Mouse (Mus musculus): Measurements from ENCODE around the gene Vstm2l.

Vstm2l gene

DNA sequence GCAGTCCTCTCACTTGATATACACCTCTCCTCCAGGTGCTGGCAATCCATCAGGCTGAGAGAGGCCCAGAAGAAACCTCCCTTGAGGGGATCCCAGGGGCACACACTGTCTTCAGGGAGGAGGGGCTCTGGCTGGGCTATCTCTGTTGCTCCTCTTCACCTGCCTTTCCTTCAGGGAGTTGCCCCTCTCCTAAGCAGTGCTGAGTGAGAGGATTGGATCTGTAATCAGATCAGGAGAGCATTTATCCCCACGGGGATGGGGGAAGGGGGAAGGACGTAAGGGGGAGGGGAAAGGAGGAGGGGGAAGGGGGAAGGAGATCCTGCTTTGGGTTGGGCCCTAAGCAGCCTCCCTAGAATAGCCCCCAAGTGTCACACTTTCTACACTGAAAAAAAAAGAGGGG is 13.4 kb downstream of the Vstm2l start:
- no peak for DNase-seq (ENCODE audit: extremely low spot score, low spot score)

DNA sequence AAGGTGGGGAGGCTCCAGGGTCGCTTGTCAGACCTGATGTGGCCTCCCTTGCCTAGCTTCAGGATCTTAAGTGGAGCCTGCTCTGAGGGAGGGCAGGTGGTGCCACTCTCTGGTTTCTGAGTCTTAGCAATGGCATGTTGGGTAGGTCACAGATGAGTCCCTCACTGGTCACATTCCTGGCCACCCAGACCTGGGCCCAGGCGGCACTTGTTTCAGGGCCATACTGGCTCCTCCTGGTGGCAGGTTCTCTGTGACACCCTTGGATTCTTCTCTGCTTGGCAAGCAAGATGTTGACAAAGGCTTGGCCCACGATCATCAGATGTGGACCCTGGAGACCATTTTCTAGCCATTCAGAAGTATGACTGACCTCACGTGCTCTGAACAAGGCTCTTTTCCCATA is 18.2 kb downstream of the Vstm2l start:
- no peak for DNase-seq (ENCODE audit: extremely low spot score, low spot score)

DNA sequence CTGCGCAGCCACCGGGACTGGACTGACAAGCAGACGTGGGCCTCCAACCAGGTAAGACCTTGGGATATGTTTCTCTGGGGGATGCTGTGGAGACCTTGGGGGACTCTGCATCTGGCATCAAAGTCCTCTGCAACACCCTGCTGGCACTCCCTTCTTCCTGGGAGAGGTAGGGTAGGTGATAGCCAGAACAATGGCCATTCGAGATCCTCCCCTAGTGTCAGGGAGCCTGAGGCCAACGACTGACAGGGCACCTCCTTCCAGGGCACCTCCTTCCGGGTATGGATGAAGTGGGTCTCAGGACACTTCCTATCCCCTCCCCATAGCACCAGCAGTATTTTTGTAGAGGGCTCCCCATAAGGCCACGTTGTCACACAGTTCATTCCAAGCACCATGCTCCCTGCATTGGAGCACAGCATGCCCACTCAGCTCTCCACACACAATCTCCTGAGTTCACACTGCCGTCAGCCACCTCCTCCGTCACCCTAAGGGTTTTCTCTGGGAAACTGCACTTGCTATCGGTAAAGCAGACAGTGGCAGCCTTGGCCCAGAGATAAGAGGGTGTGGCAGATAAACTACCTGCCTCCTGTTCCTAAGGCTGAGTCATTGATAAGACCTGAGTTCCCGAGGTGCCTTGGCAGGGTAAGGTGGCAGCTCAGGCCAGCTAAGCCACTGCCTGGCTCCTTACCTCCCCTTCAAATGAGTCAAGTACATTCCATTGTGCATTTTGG is 21.2 kb downstream of the Vstm2l start:
- DNase-seq (ENCODE audit: extremely low spot score, low spot score) = no peak

DNA sequence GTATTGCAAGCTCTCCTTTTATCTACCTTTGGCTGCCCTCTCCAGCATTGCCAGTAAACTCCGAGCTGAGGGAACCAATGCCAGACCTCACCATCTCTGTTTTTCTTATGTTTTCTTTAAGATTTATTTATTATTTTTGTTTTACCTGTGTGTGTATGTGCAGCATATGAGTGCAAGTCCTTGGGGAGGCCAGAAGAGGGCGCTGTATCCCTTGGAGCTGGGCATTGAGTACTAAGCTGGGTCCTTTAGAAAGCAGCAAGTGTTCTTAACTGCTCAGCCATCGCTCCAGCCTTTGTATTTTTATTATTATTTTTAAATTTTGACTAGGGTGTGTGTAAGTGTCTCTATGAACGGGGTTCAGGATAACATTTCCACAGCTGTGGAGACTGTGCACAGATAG is 22.2 kb downstream of the Vstm2l start:
- no peak for DNase-seq (ENCODE audit: extremely low spot score, low spot score)

DNA sequence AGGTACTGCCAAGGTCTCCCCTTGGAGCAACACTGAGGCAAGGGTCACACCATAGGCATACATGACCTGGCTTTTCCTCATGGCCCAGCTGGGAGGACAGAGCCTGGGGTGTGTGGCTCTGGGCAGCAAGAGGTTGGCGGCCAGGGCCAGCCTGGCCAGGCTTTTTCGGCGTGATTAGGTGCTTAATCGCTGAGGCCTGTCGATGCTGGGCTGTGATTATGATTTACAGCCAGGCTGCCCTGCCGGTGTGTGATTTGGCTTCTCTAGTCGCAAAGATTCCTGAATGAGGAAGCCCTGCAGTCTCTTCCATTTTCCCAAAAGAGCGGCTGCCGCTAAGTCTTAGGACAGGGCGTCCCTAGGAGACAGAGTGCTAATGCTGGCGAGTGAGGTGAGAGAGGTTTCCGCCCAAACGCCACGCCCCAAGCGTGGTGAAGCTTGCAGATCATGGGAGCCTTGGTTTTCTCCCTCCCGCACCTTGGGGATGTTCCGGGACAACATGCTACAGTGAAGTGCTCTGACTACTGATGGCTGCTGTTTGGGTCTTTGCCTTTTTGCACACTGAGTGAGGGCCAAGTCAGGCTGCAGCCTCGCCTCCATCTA is 26.2 kb downstream of the Vstm2l start:
- no peak for DNase-seq (ENCODE audit: extremely low spot score, low spot score)

DNA sequence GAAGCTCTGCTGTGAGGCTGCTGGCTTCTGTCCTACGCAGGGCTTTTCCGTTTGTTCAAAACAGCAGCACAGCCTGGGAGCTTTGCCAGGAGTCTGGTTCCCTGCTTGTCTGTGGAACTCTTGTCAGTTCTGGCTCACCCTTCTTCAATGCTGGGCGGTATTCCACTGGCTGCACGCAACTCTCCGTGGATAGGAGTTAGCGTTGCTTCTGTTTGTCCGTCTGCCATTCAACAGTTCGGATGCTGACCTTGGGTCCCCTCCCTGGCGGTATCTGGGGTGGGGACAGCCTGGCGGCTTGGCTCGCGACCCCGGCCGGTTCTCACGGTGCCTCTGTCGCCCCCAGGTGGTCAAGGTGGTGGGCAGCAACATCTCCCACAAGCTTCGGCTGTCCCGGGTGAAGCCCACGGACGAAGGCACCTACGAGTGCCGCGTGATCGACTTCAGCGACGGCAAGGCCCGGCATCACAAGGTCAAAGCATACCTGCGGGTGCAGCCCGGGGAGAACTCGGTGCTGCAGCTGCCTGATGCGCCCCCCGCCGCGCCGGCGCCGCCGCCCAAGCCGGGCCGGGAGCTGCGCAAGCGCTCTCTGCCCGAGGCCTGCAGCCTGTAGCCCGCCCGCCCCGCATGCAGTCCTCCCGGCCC is 29.2 kb downstream of the Vstm2l start:
- peak; percentile 89 for DNase-seq (ENCODE audit: extremely low spot score, low spot score)

DNA sequence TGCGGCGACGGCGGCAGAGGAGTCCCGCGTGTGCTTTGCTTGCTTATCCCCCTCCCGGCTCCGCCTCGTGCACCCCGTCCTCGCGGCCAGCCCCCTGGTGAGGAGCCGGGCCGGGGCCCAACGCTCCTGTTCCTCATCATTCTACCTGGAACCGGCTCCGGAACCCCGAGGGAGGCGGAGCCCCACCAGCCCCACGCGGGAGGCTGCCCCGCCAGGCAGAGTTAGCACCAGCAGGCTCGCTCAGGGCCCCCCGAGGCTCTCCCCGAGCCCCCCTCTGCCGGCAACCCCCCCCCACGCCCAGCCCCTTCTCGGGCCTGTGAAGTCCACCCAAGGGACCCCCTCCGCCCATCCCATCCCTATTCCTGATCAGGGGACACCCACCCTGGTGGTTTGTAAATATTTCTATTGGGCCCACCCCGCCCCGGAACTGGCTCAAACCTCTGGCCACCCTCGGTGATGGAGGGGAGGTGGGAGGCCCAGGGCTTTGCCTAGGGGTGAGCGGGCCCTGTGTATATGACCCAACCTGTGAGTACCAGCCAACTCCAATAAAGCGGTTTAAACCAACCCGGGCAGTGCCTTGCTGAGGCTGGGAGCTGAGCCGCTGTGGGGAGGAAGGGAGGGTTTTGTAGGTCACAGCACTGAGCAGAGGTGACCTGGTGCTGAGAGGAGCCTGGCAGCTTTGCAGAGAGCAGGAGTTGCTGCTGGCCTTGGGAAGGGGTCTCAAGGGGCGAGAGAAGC is 29.9 kb downstream of the Vstm2l start:
- no peak for DNase-seq (ENCODE audit: extremely low spot score, low spot score)

DNA sequence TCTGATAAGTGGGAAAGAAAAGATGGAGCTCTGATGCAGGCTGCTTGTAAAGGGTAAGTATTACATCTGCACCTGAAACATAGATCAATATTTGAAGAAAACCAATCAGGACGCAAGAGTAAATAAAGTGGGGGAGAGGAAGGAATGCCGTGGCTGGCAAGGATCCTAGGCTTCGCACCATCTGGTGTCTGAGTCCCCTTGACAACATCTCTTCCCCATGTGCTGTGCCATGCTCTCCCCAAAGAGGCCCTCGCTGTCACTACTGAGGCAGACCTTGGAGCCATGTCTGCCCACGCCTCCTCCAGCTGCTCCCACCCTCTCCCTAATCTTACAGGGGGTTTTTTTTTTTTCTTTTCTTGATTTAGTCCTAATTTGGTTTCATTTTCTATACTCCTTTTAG is 39.5 kb downstream of the Vstm2l start:
- no peak for DNase-seq (ENCODE audit: extremely low spot score, low spot score)

DNA sequence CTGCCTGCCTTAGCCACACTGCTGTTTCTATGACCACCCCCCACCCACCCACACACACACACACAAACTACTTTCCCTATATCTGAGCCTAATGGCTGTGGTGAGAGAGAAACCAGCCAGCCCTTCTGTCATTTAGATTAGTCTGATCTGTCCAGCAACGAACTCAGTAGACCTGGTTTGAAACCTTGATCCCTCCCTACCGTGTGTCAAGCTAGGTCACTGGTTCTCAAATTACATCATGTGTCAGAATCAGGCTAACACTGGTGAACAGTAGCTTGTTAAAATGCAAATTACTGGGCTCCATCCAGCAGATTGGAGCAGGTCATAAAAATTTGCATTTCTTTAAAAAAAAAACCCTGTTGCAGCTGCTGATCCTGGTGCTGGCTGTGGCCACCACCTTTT is 43.3 kb downstream of the Vstm2l start:
- no peak for DNase-seq (ENCODE audit: extremely low spot score, low spot score)

DNA sequence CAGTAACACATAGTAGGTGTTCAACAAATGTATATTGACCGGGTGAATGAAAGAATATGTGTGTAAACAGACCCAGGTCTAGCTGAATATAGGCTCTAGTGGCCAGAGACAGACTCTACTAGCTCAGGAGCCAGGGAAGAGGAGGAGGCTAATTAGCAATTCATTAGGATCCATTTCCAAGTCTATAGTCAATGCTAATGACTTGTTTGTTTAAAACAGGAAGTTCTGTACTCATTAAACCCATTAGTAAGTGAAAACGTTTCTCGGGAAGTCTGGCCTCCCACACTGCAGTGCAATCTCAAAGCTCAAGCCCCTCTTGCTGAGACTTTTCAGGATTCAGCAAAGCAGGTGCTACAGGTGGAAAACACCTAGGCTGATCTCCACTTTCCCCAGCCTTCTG is 53.4 kb downstream of the Vstm2l start:
- DNase-seq (ENCODE audit: extremely low spot score, low spot score) = no peak

DNA sequence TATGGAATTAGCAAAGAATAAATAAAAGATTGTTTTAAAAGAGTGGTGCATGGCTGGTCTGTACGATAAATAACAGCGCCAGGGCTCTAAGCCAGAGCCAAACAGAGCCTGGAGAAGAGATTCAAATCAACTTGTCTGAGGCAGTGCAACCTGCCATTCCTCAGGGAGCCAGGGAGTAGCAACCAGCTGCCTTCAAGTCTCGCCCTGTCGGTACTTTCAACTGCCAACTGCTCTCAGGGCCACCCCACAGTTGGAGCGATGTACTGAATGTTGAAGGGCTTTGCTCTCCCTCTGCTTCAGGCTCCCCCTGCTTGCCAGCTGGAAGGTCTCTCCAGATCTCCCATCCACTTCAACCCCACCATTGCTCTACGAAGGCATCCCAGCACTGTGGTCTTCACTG is 55.7 kb downstream of the Vstm2l start:
- DNase-seq (ENCODE audit: extremely low spot score, low spot score) = no peak

DNA sequence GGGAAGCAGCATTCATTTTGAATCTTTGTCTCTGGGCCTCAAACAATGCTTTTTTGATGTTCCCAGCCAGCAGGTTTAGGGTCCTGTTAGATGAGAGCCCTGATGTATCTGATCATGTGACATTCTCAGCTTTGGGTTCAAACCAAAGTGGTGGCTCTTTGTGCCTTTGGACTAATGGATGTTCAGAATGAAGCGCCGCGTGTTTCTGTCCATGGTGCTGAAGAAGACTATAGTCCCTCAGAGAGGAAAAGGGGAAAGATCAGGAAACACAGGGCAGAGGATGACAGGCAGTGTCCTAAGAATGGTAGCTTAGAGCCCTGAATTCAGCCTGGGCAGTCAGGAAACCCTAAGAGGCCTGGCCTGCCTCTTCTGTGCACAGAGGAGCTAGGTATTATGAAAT is 56.2 kb downstream of the Vstm2l start:
- DNase-seq (ENCODE audit: extremely low spot score, low spot score) = peak; percentile 71

DNA sequence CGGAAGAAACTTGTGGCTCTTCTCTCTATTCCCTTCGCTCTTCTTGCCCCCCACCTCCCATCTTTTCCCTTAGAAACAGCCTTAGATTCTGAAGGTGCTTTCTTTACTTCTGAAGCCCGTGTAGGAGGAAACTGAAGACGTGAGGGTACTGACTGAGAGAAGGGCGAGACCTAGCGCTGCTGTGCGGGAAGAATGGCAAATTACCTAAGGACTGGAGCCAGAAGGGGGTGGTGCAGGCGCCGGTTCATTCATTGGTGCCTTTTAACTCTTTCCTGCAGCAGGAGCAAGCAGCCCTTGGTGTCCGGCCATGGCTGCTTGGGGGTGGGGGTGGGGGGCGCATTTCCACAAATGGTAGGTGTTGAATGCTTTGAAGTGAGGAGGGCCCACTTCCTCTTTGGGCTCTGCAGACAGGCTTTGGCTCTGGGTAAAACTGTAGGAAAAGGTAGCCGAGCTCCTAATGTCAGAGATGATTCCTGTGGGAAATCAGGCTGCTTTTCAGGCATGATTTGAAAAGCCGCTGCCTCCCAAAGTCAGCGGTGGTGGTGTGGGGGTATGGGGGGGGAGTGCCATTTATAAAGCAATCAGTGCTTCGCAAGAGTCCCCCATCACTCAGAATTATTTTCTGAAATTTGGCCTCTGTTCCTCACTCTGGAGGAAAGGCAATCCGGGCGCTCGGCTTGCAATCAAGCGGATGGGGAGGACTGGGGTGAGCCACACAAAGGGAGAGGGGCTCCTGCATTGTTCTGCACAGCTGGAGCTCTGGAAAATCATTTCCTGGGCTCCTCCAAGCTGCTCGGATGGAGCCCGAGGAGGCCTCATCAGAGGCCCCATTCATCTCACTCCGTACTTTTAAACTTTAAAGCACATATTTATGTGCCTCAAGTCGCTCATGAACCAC is 60.4 kb downstream of the Vstm2l start:
- DNase-seq (ENCODE audit: extremely low spot score, low spot score) = peak; percentile 39

DNA sequence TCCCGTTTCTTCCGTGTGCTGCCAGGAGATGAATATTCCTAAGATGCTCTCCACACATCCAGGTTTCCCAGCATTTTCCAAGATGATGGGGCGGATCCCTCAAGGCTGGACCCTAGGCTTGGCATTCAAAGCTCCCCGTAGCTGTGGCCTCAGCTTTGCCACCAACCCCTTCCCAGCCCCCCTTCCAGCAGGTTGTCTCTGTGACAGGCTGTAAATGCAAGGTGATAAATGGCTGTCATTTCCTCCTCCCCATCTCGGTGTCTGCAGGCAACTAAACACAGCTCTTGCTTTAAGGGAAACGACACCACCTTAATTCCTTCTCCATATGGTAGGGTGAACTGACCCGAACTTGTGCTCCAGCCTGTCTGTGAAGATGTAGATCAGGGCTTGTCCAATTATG is 61.1 kb downstream of the Vstm2l start:
- peak; percentile 39 for DNase-seq (ENCODE audit: extremely low spot score, low spot score)

DNA sequence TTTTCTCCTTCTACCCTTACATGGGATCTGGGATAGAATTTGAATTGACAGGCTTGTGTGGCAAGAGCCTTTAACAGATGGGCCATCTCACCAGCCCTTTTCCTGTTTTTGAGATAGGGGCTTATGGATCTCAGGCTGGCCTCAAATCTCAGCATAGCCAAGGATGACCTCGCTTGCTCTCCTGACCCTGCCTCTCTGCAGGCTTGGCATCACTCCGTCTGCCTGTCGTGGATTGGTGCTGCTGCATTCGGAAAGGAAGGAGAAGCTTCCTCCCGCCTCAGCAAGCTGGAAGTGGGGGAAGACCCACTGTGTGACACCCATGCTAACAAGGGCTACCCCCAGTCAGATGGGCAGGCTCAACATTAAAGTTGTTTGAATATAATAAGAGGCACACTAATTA is 64.8 kb downstream of the Vstm2l start:
- DNase-seq (ENCODE audit: extremely low spot score, low spot score) = no peak

DNA sequence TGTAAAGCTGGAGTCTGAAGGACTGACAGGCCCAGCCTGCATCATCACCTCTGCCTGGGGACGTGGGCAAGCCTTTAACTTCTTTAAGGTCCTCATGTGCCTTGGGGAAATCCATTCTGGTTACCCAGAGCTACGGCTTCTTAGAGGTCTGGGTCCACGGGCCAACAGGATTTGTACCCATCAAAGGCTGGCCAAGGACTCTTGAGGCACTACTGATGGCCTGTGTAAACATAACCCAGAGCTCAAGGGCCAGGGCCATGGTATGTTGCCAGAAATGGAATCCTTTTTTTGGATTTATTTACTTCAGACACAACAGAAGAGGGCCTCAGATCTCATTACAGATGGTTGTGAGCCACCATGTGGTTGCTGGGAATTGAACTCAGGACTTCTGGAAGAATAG is 68.3 kb downstream of the Vstm2l start:
- DNase-seq (ENCODE audit: extremely low spot score, low spot score) = no peak

DNA sequence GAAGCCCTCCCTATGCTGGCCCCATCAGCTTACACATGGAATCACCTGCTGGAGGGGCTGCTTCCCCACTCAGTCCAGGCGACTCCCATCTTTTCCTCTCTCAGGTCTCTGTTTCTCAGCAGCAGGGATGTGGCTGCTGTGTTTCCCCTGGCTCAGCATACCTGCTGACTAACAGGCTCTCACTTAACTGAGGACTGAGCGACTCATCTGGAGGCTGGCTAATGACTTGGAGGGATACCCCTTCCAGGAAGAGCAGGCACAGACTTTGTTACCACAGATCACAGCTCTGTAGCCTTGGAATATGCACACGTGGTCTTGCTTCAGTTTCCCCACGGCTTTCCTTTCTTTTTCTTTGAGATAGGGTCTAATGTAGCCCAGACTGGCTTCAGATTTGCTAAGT is 68.8 kb downstream of the Vstm2l start:
- DNase-seq (ENCODE audit: extremely low spot score, low spot score) = no peak

DNA sequence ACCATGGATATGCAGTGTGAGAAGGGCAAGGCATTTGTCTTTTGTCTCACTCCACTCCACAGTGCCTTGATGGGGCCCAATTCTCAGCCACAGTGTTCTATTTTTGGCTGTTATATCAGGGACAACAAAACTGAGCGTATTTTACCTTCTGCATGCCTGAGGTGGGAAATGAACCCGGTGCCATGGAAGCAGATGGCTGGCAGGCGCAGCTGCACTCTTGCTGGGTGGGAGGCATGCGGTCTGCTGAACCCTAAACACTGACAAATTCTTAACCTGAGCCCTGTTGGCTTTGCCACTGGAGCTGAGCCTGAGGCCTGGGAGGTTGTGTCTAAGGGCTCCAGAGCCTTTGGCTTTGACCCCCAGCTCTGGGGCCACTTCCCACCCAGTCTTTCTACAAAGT is 71.2 kb downstream of the Vstm2l start:
- no peak for DNase-seq (ENCODE audit: extremely low spot score, low spot score)

DNA sequence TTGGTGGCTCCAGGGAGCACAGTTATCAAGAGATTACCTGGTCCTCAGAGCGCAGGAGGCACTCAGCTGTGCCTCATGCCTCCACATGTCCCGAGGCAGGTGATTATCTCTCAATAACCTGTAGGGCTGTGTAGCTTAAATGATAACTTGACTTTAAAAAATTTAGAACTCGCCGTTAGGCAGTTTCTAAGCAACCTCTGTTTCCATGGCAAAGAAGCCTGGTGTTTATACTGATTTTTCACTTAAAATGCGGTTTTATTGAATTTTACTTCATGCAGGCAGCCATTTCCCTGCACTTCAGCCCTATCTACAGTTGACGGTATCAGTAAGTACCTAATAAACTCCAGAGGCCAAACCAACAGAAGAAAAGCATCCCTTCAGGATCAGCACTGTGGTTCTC is 71.8 kb downstream of the Vstm2l start:
- DNase-seq (ENCODE audit: extremely low spot score, low spot score) = no peak

DNA sequence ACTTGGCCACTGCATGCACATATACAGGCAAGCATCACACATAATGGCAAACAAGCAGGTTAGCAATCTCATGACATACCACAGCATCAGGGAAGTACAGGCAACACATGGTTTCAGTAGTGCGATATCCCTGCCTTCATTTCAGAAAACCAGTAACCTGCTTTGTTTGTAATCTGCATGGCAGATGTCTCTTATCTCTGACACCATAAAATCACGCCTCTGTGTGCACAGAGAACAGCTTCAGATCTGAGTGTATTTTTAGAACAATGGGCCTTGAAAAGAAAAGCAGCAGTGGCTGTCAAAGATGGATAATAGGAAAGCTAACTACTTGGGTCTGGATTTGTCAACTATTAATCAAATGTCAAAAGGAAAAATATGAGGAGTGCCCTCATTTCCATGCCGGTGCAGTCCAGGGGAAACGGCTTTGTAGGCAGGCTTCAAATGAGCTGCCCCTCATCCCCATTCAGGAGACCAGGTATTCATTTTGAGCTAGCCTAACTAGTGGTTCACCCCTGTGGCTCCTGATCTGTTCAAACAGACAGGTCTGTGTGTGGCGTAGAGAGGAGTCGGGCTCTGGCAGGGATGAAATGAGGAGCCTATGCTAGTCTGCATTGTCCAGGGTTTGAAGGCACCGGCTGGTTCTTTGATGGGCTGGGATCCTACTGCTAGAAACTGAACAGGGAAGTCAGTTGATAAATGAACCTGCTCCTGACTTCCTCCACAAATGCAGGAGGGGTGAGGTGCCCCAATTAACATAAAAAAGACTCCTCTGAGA is 74.2 kb downstream of the Vstm2l start:
- DNase-seq (ENCODE audit: extremely low spot score, low spot score) = no peak
